Mouse (Mus musculus): Measurements from ENCODE around the gene Dnah8. TPM values are rescaled to one million over a fixed set of nuclear protein-coding genes. Genes with fewer than 3 reads are reported as not detected.
A peak's percentile ranks its signal among the peaks of the same experiment; 100 is the strongest.

Gene Dnah8
- polyA plus RNA-seq, 1 experiment from 2014 or later: 4.4 TPM

DNA sequence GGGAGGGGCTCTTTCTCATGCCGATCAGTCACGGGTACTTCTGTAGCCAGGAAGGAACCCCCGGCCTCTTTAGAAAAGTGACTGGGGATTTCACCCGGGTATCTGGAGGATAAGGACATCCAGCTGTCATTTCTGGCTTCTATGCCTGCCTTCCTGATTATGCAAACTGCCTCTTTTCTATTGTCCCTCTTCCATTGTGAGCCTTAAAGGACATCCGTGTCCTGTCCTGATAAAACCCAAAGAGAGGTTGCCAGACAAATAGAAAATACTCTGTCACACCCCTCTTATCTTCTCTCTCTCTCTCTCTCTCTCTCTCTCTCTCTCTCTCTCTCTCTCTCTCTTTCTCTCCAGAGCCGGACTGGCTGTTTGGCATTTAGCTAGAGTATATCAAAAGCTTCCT lies 258.1 kb downstream of the Dnah8 start:
- DNase-seq (ENCODE audit: low spot score) (no peak), ATAC-seq (replicated peaks; ENCODE audit: low FRiP score) (0 out of 2 replicates have a peak, but pooled peaks have one; percentile 26)
- WGBS: 6% methylated on average over 6 of the region's 6 CpGs
- Histone ChIP-seq H3K4me3 (ENCODE audit: low read depth, low read length) (no peak overlapping the region), H3K9me3 (ENCODE audit: control insufficient read depth, low read length) (no peaks in the 10 kb centered on the region), H3K4me2 (peak overlapping the region; percentile 29; the same call in 1 of the 2 replicates), H3K4me1 (replicated peaks; ENCODE audit: control insufficient read depth, insufficient read depth, low read length) (peaks cover 4% of the 10 kb centered on the region), H3K27me3 (replicated peaks; ENCODE audit: control insufficient read depth, insufficient read depth, low read length) (no peaks in the 10 kb centered on the region), H3K36me3 (ENCODE audit: control insufficient read depth, insufficient read depth, low read length) (no peaks in the 10 kb centered on the region), H3K27ac (ENCODE audit: low read depth, low read length) (no peak overlapping the region), H3K9ac (ENCODE audit: low read depth, low read length) (no peak overlapping the region)

DNA sequence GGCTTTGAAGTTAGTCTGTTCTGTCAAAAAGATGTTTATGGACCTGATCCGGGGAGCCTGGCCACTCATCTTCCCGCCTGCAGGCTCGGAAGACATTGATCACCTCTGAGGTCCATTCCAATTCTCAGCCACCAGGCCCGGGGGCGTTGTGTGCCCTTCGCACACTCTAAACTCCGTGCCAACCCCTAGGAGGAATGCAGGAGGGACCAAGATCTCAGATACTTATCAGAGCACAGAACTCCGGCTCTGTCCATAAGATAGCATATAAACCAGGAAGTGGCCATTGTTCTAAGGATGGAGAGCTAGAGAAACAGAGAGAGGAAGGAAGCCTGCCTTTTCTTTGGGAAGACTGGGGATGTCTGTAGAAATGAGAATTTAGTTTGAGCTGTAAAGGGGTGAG lies 259.4 kb downstream of the Dnah8 start:
- Histone ChIP-seq H3K9me3 (ENCODE audit: control insufficient read depth, low read length) (no peaks in the 10 kb centered on the region), H3K4me2 (no peak overlapping the region), H3K27ac (ENCODE audit: low read depth, low read length) (no peak overlapping the region), H3K4me3 (ENCODE audit: low read depth, low read length) (no peak overlapping the region), H3K4me1 (replicated peaks; ENCODE audit: control insufficient read depth, insufficient read depth, low read length) (peaks cover 4% of the 10 kb centered on the region), H3K36me3 (ENCODE audit: control insufficient read depth, insufficient read depth, low read length) (no peaks in the 10 kb centered on the region), H3K27me3 (replicated peaks; ENCODE audit: control insufficient read depth, insufficient read depth, low read length) (no peaks in the 10 kb centered on the region), H3K9ac (ENCODE audit: low read depth, low read length) (no peak overlapping the region)
- DNase-seq (ENCODE audit: low spot score) (no peak), ATAC-seq (replicated peaks; ENCODE audit: low FRiP score) (no peak)
- 61% methylated on average over 8 of the region's 8 CpGs for WGBS

DNA sequence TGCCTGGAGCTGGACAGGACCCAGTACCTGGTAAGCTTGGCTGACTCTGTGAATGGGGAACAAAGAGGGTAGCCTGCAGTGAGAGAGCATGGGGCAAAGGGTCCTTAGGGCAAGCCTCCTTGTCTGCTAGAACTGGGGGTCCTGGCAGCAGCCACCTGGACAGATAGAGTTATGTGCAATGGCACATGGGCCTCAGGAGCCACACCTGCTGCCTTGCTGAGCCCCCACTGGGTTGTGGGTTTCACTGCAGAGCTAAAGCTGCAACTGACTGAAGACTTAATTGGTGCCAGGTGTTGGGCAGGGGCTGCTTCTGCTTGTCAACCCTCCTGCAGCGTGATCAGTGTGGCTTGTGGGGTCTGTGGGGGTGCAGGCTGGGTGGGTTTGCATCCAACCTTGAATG lies 267.9 kb downstream of the Dnah8 start:
- Histone ChIP-seq H3K9me3 (ENCODE audit: control insufficient read depth, low read length) (no peaks in the 10 kb centered on the region), H3K36me3 (ENCODE audit: control insufficient read depth, insufficient read depth, low read length) (no peaks in the 10 kb centered on the region), H3K4me1 (replicated peaks; ENCODE audit: control insufficient read depth, insufficient read depth, low read length) (no peaks in the 10 kb centered on the region), H3K4me3 (ENCODE audit: low read depth, low read length) (no peak overlapping the region), H3K27ac (ENCODE audit: low read depth, low read length) (no peak overlapping the region), H3K27me3 (replicated peaks; ENCODE audit: control insufficient read depth, insufficient read depth, low read length) (no peaks in the 10 kb centered on the region), H3K4me2 (no peak overlapping the region), H3K9ac (ENCODE audit: low read depth, low read length) (no peak overlapping the region)
- WGBS: 24% methylated on average over 1 of the region's 1 CpGs
- no peak for ATAC-seq (replicated peaks; ENCODE audit: low FRiP score)
- no peak for DNase-seq (ENCODE audit: low spot score)

DNA sequence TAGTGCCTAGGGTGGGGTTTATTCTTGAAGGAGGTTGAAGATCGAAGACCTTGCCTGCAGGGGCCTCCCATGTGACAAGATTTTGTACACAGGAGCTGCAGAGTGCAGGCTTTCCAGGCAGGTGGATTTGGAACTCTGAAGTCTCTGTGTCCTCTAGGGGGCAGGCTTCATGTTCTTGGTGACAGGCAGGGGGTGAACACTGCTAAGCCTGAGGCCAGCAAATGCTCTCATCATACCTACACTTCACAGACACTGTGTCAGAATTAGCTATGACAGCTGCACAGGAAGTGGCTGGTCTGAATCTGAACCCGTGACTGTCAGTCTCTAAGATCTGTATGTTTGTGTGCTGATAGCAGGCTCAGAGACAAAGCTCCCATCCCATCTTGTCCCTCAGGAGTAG lies 268.6 kb downstream of the Dnah8 start:
- Histone ChIP-seq H3K9ac (ENCODE audit: low read depth, low read length) (no peak overlapping the region), H3K4me2 (no peak overlapping the region), H3K27me3 (replicated peaks; ENCODE audit: control insufficient read depth, insufficient read depth, low read length) (no peaks in the 10 kb centered on the region), H3K4me1 (replicated peaks; ENCODE audit: control insufficient read depth, insufficient read depth, low read length) (no peaks in the 10 kb centered on the region), H3K4me3 (ENCODE audit: low read depth, low read length) (no peak overlapping the region), H3K9me3 (ENCODE audit: control insufficient read depth, low read length) (no peaks in the 10 kb centered on the region), H3K27ac (ENCODE audit: low read depth, low read length) (no peak overlapping the region), H3K36me3 (ENCODE audit: control insufficient read depth, insufficient read depth, low read length) (no peaks in the 10 kb centered on the region)
- WGBS: 28% methylated on average over 2 of the region's 2 CpGs
- ATAC-seq (replicated peaks; ENCODE audit: low FRiP score) (no peak), DNase-seq (ENCODE audit: low spot score) (no peak)

DNA sequence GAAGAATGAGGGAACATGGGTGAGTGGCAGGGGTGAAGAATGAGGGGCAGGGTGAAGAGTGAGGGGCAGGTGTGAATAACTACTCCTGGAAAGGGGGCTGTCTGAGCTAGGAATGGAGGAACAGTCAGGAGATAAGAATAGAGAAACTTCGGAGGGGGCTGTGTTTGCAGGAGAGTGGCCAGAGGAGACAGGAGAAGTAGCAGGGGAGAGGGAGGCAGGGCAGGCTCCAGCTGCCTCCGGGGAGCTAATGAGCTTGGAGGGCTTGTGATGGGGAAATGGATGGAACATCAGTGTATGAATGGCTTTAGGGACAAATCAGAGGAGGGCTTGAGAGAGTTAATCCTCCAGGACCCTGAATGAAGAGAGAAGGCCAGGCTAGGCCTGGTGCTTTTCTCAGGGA lies 272.9 kb downstream of the Dnah8 start:
- no peaks in the 10 kb centered on the region for H3K9me3 ChIP-seq (ENCODE audit: control insufficient read depth, low read length)

DNA sequence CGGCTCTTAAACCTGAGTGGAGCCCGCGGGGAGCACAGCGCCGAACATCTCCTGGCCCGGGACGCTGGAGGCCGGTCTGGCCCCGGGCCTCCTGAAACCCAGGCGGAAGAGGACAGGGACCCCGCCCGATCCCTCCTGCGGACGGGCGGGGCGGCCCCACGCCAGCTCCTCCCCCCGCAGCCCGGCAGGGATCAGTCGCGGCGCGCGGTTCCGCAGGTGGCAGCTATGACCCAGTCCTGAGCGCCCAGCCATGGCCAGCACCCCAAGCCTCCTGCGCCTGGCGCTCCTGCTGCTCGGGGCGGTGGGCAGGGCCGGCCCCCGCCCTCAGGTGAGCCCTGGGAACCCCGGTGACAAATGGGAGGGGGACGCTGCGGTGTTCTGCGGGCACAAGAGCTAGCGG lies 277.5 kb downstream of the Dnah8 start, which contains the start of gene Glp1r:
TSS of gene Glp1r (plus strand) at position 191 of the 400 bp plus-strand sequence.
- H3K27me3 ChIP-seq (replicated peaks; ENCODE audit: control insufficient read depth, insufficient read depth, low read length): peaks cover 37% of the 10 kb centered on the region
- 3% methylated on average over 31 of the region's 37 CpGs for WGBS
- no peak for ATAC-seq (replicated peaks; ENCODE audit: low FRiP score)

More for the DNA sequence above, 272.9 kb downstream of the Dnah8 start:
- no peaks in the 10 kb centered on the region for H3K36me3 ChIP-seq (ENCODE audit: control insufficient read depth, insufficient read depth, low read length)
- WGBS: 7% methylated on average over 2 of the region's 2 CpGs
- no peak overlapping the region for H3K9ac ChIP-seq (ENCODE audit: low read depth, low read length)
- DNase-seq (ENCODE audit: low spot score) (no peak), ATAC-seq (replicated peaks; ENCODE audit: low FRiP score) (no peak)
- H3K4me3 ChIP-seq (ENCODE audit: low read depth, low read length): no peak overlapping the region
- H3K4me2 ChIP-seq: no peak overlapping the region
- peaks cover 21% of the 10 kb centered on the region for H3K27me3 ChIP-seq (replicated peaks; ENCODE audit: control insufficient read depth, insufficient read depth, low read length)
- H3K4me1 ChIP-seq (replicated peaks; ENCODE audit: control insufficient read depth, insufficient read depth, low read length): peaks cover 5% of the 10 kb centered on the region
- no peak overlapping the region for H3K27ac ChIP-seq (ENCODE audit: low read depth, low read length)

DNA sequence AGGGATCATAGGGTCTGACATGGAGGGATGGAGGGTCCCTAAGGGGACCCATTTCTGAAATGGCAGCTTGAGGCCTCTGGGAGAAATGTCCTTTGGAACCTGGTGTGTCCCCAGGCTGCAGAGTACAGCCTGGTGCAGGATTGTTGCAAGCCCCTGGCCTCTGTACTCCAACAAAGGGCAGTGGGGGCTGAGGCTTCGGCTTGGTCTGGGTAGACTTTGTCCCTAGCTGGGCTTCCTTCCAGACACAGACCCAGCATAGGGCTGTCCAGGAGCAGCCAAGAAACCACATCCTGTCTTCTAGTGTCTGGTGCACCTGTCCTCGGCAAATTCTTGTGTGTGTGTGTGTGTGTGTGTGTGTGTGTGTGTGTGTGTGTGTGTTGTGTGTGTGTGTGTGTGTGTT lies 279.9 kb downstream of the Dnah8 start:
- Histone ChIP-seq H3K4me2 (no peak overlapping the region), H3K9ac (ENCODE audit: low read depth, low read length) (no peak overlapping the region), H3K4me3 (ENCODE audit: low read depth, low read length) (no peak overlapping the region), H3K36me3 (ENCODE audit: control insufficient read depth, insufficient read depth, low read length) (no peaks in the 10 kb centered on the region), H3K4me1 (replicated peaks; ENCODE audit: control insufficient read depth, insufficient read depth, low read length) (peaks cover 5% of the 10 kb centered on the region), H3K27ac (ENCODE audit: low read depth, low read length) (no peak overlapping the region), H3K9me3 (ENCODE audit: control insufficient read depth, low read length) (no peaks in the 10 kb centered on the region), H3K27me3 (replicated peaks; ENCODE audit: control insufficient read depth, insufficient read depth, low read length) (peaks cover 37% of the 10 kb centered on the region)
- DNase-seq (ENCODE audit: low spot score): no peak
- no peak for ATAC-seq (replicated peaks; ENCODE audit: low FRiP score)
- 43% methylated on average over 2 of the region's 2 CpGs for WGBS

More for the DNA sequence above, 277.5 kb downstream of the Dnah8 start, which contains the start of gene Glp1r:
- peak within 1 kb of the TSS; percentile 47 for H3K4me3 ChIP-seq (ENCODE audit: low read depth, low read length)
- no peak within 1 kb of the TSS for H3K27ac ChIP-seq (ENCODE audit: low read depth, low read length)
- no peak for DNase-seq (ENCODE audit: low spot score)
- H3K4me1 ChIP-seq (replicated peaks; ENCODE audit: control insufficient read depth, insufficient read depth, low read length): peaks cover 5% of the 10 kb centered on the region
- H3K9ac ChIP-seq (ENCODE audit: low read depth, low read length): peak within 1 kb of the TSS; percentile 30; the same call in 1 of the 2 replicates
- H3K4me2 ChIP-seq: peak within 1 kb of the TSS; percentile 80
- no peaks in the 10 kb centered on the region for H3K36me3 ChIP-seq (ENCODE audit: control insufficient read depth, insufficient read depth, low read length)
- no peaks in the 10 kb centered on the region for H3K9me3 ChIP-seq (ENCODE audit: control insufficient read depth, low read length)

DNA sequence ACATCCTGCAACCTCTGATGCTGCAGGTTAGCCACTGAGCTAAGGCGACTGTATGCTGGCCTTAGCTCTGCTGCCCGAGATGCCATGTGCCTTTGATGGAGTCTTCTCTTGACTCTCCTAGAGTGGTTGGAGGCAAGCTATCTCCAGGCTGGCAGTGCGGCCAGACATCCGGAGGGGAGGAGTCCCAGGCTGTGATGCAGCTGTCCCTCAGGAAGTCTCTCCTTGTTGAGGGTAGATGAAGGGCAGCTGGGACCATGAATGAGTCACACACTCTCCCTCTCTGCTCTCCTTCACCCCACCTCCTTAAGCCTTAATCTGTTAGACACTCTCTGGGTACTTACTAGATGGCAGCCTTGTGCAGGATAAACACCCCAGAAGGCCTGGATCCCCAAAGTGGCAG lies 283.4 kb downstream of the Dnah8 start:
- H3K4me3 ChIP-seq (ENCODE audit: low read depth, low read length): no peak overlapping the region
- no peak for DNase-seq (ENCODE audit: low spot score)
- WGBS: 32% methylated on average over 4 of the region's 4 CpGs
- H3K4me2 ChIP-seq: no peak overlapping the region
- no peak for ATAC-seq (replicated peaks; ENCODE audit: low FRiP score)
- H3K4me1 ChIP-seq (replicated peaks; ENCODE audit: control insufficient read depth, insufficient read depth, low read length): no peaks in the 10 kb centered on the region
- no peak overlapping the region for H3K27ac ChIP-seq (ENCODE audit: low read depth, low read length)
- H3K9me3 ChIP-seq (ENCODE audit: control insufficient read depth, low read length): no peaks in the 10 kb centered on the region
- H3K36me3 ChIP-seq (ENCODE audit: control insufficient read depth, insufficient read depth, low read length): no peaks in the 10 kb centered on the region
- no peak overlapping the region for H3K9ac ChIP-seq (ENCODE audit: low read depth, low read length)
- peaks cover 13% of the 10 kb centered on the region for H3K27me3 ChIP-seq (replicated peaks; ENCODE audit: control insufficient read depth, insufficient read depth, low read length)

DNA sequence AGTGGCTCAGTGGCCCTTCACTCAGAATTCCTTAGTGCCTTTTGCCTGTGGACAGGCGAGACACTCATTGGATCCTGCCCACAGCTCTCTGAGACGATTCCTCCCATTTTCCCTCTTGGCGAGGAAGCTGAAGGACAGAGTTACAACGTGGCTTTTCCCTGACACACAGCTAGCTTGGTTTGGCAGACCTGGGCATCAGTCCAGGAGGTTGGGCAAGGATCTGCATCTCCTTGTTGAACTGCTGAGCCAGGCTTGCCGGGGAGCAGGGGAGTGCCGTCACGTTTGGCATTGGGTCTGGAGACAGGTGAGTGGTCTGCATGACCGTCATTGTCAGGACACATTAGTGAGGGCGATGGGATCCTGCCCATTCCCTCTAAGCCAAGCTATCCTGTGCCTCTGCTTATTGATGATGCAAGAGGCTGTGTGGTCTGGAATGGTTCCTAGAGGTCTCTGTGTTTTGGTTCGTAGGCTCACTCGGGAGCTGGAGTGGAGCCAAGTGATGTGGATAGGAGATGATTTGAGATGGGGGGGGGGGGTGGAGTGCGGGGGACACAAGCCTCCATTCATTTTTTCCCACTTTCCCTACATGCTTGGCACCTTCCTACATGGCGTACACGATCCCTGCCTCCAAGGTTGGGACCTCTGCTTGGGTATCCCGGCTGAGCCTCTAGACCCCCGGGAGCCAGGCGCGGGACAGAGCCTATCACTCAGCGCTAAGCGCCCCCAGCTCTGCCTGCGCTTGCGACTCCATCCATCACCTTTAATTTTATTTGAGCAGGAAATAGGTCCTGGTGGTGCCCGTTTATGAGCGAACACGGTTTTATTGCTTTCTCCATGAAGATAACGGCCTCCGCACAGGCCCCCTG lies 286.9 kb downstream of the Dnah8 start:
- WGBS: 73% methylated on average over 27 of the region's 27 CpGs
- no peak for DNase-seq (ENCODE audit: low spot score)
- Histone ChIP-seq H3K27me3 (replicated peaks; ENCODE audit: control insufficient read depth, insufficient read depth, low read length) (peaks cover 3% of the 10 kb centered on the region; the same call in 1 of the 2 replicates), H3K36me3 (ENCODE audit: control insufficient read depth, insufficient read depth, low read length) (no peaks in the 10 kb centered on the region), H3K9ac (ENCODE audit: low read depth, low read length) (no peak overlapping the region), H3K27ac (ENCODE audit: low read depth, low read length) (no peak overlapping the region), H3K4me1 (replicated peaks; ENCODE audit: control insufficient read depth, insufficient read depth, low read length) (no peaks in the 10 kb centered on the region), H3K4me3 (ENCODE audit: low read depth, low read length) (no peak overlapping the region), H3K9me3 (ENCODE audit: control insufficient read depth, low read length) (no peaks in the 10 kb centered on the region), H3K4me2 (no peak overlapping the region)
- no peak for ATAC-seq (replicated peaks; ENCODE audit: low FRiP score)
